Mouse (Mus musculus) bone marrow, adult 2 months (tissue): ENCODE data around the gene Hif3a.

Source experiments
- CTCF ChIP-seq: fragments of 200-500 bp; IDR thresholded peaks from 2 replicates; pipeline ENCODE4 v1.5.1; 2011; ENCODE audit warnings: low read length, control low read depth; ENCODE audit not compliant: control insufficient read depth, insufficient read depth
- POLR2A ChIP-seq: fragments of 200-500 bp; IDR thresholded peaks from 2 replicates; pipeline ENCODE4 v1.6.1; 2011; ENCODE audit warnings: low read depth, mild to moderate bottlenecking, control low read depth, low read length, borderline replicate concordance; ENCODE audit not compliant: control insufficient read depth

GRCm38 (mm10) chr7:17062845-17063244, 618 bp upstream of the Hif3a start:
- TF ChIP-seq CTCF = no peak
- TF ChIP-seq POLR2A = no peak
